Mouse (Mus musculus): ENCODE results near the gene Zfp790.

The Zfp790 gene

GRCm38 (mm10) chr7:29815910-29816429, at the start of gene Zfp790:
TSS of gene Zfp790 (plus strand) at chr7:29816114.
- in situ Hi-C loops (cut with MboI), result no loop called here

- in situ Hi-C loops (cut with MboI), result loop anchor here (25.0 kb wide), 1 partner anchor 1445 kb away; no protein-coding TSS in a partner anchor
Observed at GRCm38 (mm10) chr7:29767058-29767686, 48.7 kb upstream of the Zfp790 start.

- in situ Hi-C loops (cut with MboI), result loop anchor here (25.0 kb wide), 1 partner anchor 1444 kb away; no protein-coding TSS in a partner anchor
Observed at GRCm38 (mm10) chr7:29768090-29768900, 47.6 kb upstream of the Zfp790 start, which contains the start of gene Zfp84. TSS of gene Zfp84 (plus strand) at chr7:29768552.

- in situ Hi-C loops (cut with MboI), result loop anchor here (25.0 kb wide), 1 partner anchor 1443 kb away; no protein-coding TSS in a partner anchor
Observed at GRCm38 (mm10) chr7:29768980-29769379, 46.9 kb upstream of the Zfp790 start.

DNA sequence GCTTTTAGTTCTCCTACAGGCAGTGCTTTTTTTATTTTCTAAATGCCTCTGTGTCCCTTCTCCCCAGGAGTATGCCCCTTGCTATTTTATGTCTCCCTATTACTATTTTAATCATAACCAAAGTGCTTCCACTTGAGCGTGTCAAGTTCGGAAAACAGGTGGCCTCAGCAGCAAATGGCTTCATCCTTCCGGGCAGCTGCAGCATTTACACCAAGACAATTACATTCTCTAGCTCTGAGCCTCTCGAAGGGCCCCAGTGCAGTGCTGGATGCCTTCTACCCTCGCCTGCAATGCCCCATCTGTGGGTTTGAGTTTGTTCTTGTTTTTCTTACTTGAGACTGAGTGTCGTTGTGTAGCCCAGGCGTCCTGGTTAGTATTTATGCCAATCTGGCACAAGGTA, 42.4 kb upstream of the Zfp790 start:
- in situ Hi-C loops (cut with MboI), result loop anchor here (25.0 kb wide), 1 partner anchor 1439 kb away; no protein-coding TSS in a partner anchor

DNA sequence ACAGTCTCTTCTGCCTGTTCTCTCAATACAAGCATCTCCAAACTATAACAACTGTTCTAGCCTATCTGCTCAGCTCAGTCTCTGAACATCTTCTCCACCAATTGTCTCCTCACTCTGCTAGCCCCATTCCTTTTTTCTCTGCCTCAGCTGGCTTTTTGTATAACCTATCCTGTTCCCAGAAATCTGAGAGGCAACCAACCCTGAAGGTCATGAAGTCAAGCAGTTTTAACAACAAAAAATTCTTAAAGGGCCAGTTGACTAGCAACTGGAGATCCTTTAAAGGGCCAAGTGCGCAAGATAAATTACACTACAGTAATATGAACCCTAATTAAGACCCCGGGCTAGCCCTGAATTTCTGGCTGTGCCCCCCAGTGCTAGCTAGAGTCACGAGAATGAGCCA, 41.5 kb upstream of the Zfp790 start:
- in situ Hi-C loops (cut with MboI), result loop anchor here (25.0 kb wide), 1 partner anchor 1438 kb away; no protein-coding TSS in a partner anchor

DNA sequence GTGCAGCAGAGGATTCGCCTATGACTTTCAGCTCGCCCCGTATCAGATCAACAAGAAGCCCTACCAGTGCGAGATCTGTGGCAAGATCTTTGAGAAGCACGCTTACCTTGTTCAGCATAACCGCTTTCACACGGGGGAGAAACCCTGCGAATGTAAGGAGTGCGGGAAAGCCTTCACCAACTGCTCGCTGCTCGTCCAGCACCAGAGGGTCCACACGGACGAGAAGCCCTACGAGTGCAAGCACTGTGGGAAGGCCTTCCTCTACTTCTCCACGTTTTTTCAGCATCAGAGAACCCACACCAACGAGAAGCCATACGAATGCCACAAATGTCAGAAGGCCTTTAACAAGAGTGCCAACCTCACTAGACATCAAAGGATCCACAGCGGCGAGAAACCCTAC, 39.3 kb upstream of the Zfp790 start:
- in situ Hi-C loops (cut with MboI), result no loop called here

- in situ Hi-C loops (cut with MboI), result no loop called here
Observed at GRCm38 (mm10) chr7:29777372-29777771, 38.5 kb upstream of the Zfp790 start.

- in situ Hi-C loops (cut with MboI), result no loop called here
Observed at GRCm38 (mm10) chr7:29783871-29784551, 31.9 kb upstream of the Zfp790 start, which contains the start of gene Zfp30. TSS of gene Zfp30 (plus strand) at chr7:29783998.

DNA sequence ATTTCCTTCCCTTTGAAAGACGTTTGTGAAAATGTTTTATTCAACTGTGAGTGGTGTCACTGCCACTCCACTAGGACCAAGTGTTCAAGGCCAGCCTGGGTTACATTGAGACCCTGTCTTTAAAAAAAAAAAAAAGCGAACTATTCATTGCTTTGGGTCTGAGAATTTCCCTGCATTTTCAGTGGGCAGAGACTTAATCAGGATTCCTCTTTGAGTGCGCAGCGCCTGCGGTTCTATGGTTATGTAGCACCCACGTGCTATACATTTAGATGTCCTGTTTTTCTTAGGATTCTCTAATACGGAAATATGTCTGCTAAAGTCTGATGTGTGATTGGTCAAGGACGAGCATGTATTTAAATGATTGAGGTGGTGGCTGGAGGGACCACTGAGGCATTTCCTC, 30.9 kb upstream of the Zfp790 start:
- in situ Hi-C loops (cut with MboI), result no loop called here

DNA sequence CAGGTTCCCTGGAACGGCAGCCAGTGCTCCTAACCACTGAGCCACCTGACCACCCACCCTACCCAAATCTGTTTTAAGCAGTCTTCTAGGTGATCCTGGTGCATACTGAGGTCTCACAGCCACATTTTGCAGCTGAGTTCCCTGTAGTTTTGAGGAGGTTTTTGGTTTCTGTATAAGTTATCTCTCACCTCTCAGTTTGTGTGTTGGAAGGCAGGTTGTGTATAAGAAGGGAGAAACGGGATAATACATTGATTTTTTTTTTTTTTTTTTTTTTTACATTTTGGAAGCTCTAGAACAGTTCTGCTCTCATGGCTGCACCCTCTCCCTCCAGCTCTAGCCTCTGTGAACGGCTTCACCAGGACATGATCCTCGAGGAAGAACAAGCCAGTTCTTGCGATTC, 30.0 kb upstream of the Zfp790 start:
- in situ Hi-C loops (cut with MboI), result no loop called here

GRCm38 (mm10) chr7:29792906-29793305, 23.0 kb upstream of the Zfp790 start:
- in situ Hi-C loops (cut with MboI), result no loop called here

GRCm38 (mm10) chr7:29807046-29807445, 8.9 kb upstream of the Zfp790 start:
- in situ Hi-C loops (cut with MboI), result no loop called here

GRCm38 (mm10) chr7:29812244-29812643, 3.7 kb upstream of the Zfp790 start:
- in situ Hi-C loops (cut with MboI), result no loop called here

DNA sequence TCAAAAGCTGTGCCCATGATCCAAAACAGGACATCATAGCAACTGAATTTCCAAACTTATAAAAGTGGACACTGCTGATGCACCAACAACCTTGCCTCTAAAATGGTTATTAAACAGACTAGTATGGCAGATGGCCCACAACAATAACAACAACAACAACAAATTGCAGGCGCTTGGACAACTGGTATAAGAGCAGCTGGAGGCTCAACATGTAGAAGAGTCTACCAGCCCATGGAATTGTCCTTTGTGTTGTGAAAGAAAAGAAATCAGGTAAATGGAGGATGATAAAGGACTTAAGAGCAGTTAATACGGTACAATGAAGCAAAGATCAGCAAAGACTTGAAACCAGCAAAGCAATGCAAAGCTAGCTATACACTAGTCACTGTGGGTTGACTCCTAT, 1.5 kb upstream of the Zfp790 start:
- in situ Hi-C loops (cut with MboI), result no loop called here

DNA sequence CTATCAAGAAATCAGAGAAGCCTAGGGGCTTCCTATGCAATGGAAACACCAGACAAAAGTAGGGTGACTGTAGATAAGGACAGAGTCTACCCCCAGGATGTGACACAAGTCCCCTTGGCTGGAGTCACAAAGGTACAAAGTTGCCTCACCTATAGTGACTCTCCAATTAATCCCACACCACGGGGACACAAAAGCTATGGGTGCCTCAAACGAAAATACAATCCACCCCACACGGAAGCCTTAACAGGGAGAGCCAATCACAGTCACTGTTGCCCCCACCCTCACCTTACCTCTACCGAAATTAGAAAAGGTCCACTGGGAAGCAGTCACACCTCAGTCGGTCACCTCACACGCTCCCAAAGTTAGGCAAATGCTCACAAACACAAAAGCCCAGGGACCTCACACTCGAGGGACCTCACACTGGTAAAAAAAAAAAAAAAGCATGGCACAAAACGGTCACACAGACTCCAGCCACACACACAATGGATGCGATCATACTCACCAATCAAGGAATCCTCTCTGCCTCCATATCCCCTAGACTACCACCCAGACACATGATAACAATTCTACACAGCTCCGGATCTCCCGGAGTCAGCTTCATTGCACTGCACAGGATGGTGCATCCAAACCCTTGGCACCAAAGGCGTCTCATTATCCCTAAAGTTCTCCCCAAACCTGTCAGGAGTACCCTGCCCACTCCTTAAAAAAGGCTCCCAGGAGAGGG, 691 bp upstream of the Zfp790 start:
- in situ Hi-C loops (cut with MboI), result no loop called here

GRCm38 (mm10) chr7:29818619-29819254, 2.8 kb downstream of the Zfp790 start:
- in situ Hi-C loops (cut with MboI), result no loop called here

DNA sequence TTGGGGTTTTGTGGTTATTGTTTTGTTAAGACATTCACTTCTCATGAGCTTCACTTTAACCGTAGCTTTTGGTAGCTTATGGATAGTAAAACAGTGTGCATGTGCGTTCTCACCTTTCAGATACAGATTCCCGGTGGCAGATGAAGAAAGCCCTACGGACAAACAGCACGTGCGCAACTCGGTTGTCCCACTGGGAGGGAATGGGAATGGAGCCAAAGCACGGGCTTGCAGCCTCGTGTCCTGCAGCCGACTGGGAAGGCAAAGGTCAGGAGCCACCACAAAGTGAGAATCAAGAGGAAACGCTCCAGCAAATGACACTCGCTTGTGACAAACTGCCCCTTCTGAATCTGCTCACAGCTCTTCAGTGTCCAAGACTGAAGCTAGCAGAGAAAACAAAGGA, 12.1 kb downstream of the Zfp790 start:
- in situ Hi-C loops (cut with MboI), result no loop called here

DNA sequence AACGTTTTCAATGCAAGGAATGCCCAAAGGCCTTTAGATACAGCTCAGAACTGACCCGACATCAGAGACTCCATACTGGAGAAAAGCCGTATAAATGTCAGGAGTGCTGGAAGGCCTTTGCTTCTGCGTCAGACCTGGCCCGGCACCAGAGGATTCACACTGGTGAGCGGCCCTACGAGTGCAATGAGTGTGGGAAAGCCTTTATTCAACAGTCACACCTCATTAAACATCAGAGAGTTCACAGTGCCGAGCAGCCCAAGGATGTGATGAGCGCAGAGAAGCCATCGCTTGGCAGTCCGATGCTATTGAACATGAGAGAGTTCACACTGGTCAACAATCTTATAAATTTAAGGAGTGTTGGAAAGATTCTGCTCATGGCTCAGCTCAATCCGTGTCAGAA, 13.9 kb downstream of the Zfp790 start:
- in situ Hi-C loops (cut with MboI), result no loop called here

DNA sequence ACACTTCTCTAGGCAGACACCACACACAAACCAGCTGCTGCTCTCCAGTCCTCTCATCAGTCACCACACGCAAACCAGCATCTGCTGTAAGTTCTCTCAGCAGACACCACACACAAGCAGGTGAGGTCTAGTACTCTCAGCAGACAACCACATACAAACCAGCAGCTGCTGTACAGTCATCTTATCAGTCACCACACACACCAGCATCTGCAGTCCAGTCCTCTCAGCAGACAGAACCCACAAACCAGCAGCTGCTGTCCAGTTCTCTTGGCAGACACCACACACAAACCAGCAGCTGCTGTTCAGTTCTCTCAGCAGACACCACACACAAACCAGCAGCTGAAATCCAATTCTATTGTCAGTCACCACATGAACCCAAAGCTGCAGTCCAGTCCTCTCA, 20.9 kb downstream of the Zfp790 start:
- in situ Hi-C loops (cut with MboI), result no loop called here

GRCm38 (mm10) chr7:29839256-29839655, 23.3 kb downstream of the Zfp790 start:
- in situ Hi-C loops (cut with MboI), result no loop called here
